Mouse (Mus musculus) pancreas, adult 10 weeks (tissue): ENCODE measurements around the gene Efcab10. TPM values are rescaled to one million over a fixed set of nuclear protein-coding genes. Genes with fewer than 3 reads are reported as not detected.

Source experiments
- polyA plus RNA-seq: library from polyadenylated mRNA; stranded (reverse); fragments of 350-450 nt; fragmentation: Illumina TruSeq; extraction: RNeasy Lipid Tissue Mini Kit (QIAGEN cat#74804); gene quantifications from one replicate; pipeline ENCODE4 v1.2.3, GENCODE M21; 2015; ENCODE audit warnings: low read depth, low replicate concordance; ENCODE audit not compliant: insufficient read depth

The Efcab10 gene
- not detected for polyA plus RNA-seq

GRCm38 (mm10) chr12:33394804-33395623 lies at the start of gene Efcab10:
Efcab10 (plus strand) TSS chr12:33394854.

GRCm38 (mm10) chr12:33429387-33430160 lies 34.9 kb downstream of the Efcab10 start, which contains the start of gene Twistnb:
Twistnb (plus strand) TSS chr12:33429635.

Other genes with a start within 250 kb of the Efcab10 start
- gene Atxn7l1, start 247.2 kb upstream of the Efcab10 start, polyA plus RNA-seq: 7.4 TPM
- 2.1 TPM for gene Twistnb, start 34.8 kb downstream of the Efcab10 start, polyA plus RNA-seq